Mouse (Mus musculus): ENCODE measurements around the gene Obp1a.

Obp1a gene

DNA sequence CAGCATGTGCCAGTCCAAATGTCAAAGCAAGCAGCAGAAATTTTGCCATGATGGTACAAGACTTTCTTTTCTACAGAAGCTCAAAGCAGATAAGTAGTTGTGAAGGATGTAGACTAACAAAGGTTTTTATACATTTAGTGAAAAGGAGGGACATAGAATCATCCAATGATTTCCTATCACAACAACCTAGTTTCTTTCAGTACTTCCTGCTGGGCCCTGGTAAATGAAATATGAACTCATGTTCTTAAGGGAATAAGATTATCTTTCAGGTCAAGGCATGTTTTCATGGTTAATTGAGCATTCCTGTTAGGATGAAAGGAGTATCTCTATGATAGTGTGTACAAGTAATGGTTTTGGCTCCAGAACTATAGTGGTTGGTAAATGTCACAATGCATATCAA is at the start of gene Obp1a:
Obp1a (minus strand) TSS at position 101 of the 400 bp plus-strand sequence.
- DNase-seq (ENCODE audit: low spot score in 2 of 2) = no peak

DNA sequence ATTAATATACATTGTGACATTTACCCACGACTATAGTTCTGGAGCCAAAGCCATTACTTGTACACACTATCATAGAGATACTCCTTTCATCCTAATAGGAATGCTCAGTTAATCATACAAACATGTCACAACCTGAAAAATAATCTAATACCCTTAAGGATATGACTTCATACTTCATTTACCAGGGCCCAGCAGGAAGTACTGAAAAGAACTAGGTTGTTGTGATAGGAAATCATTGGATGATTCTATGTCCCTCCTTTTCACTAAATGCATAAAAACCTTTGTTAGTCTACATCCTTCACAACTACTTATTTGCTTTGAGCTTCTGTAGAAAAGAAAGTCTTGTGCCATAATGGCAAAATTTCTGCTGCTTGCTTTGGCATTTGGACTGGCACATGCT is 34.0 kb upstream of the Obp1a start, which contains the start of gene Gm5938:
Gm5938 (plus strand) TSS at position 301 of the 400 bp plus-strand sequence.
- no peak for DNase-seq (ENCODE audit: low spot score in 2 of 2)

All from frontal cortex, postnatal 36 days (tissue).